Mouse (Mus musculus) testis, adult 2 months (tissue): ENCODE data around the gene Tcf19. TPM values are rescaled to one million over a fixed set of nuclear protein-coding genes. Genes with fewer than 3 reads are reported as not detected.

ENCODE experiments used
- H3K27ac ChIP-seq: fragments of 200-500 bp; 2 replicates; pipeline ENCODE4 v1.5.1; 2012; ENCODE audit warnings: low read depth, low read length; ENCODE audit not compliant: control insufficient read depth, insufficient read depth
- H3K27me3 ChIP-seq: fragments of 200-500 bp; 2 replicates; pipeline ENCODE4 v1.6.1; 2012; ENCODE audit warnings: mild to moderate bottlenecking, low read length, moderate library complexity; ENCODE audit not compliant: control insufficient read depth, insufficient read depth
- H3K36me3 ChIP-seq: fragments of 200-500 bp; 2 replicates; pipeline ENCODE4 v1.6.1; 2012; ENCODE audit warnings: mild to moderate bottlenecking, low read length; ENCODE audit not compliant: control insufficient read depth, insufficient read depth
- H3K4me1 ChIP-seq: fragments of 200-500 bp; 2 replicates; pipeline ENCODE4 v1.6.1; 2012; ENCODE audit warnings: low read length; ENCODE audit not compliant: control insufficient read depth, insufficient read depth
- H3K4me3 ChIP-seq: fragments of 200-500 bp; 2 replicates; pipeline ENCODE4 v1.5.1; 2012; ENCODE audit warnings: low read depth, mild to moderate bottlenecking, low read length, moderate library complexity, mixed read lengths; ENCODE audit not compliant: control insufficient read depth
- CTCF ChIP-seq: fragments of 200-500 bp; IDR thresholded peaks from 2 replicates; pipeline ENCODE4 v1.5.1; 2012; ENCODE audit warnings: low read depth, mild to moderate bottlenecking, inconsistent platforms, low read length, moderate library complexity; ENCODE audit not compliant: control insufficient read depth, insufficient read depth, insufficient replicate concordance
- POLR2A ChIP-seq: fragments of 200-500 bp; IDR thresholded peaks from 2 replicates; pipeline ENCODE4 v1.6.1; 2012; ENCODE audit warnings: low read depth, mild to moderate bottlenecking, inconsistent platforms, low read length, moderate library complexity; ENCODE audit not compliant: control insufficient read depth
- polyA plus RNA-seq: library from polyadenylated mRNA; depleted of rRNA; stranded (reverse); fragments of >200 nt; gene quantifications from 2 replicates; pipeline ENCODE4 v1.2.3, GENCODE M21; 2012

Tcf19 gene
- polyA plus RNA-seq, 1 experiment: 2.6 TPM

- H3K27me3 ChIP-seq: no peaks in the 10 kb centered on the region
- TF ChIP-seq CTCF (no peak), POLR2A (no peak)
- H3K4me3 ChIP-seq: no peak within 1 kb of the TSS
- H3K36me3 ChIP-seq: no peaks in the 10 kb centered on the region
- no peak within 1 kb of the TSS for H3K27ac ChIP-seq
- H3K4me1 ChIP-seq: peaks cover 23% of the 10 kb centered on the region
These were observed 35.3 kb upstream of the Tcf19 start, which contains the start of gene Cdsn for GRCm38 (mm10) chr17:35551881-35552414. Gene Cdsn, plus strand, starts transcription at chr17:35552128.

GRCm38 (mm10) chr17:35550871-35551270, 34.2 kb upstream of the Tcf19 start:
- Histone ChIP-seq H3K4me3 (no peak overlapping the region), H3K27me3 (no peaks in the 10 kb centered on the region), H3K4me1 (peaks cover 12% of the 10 kb centered on the region), H3K27ac (no peak overlapping the region), H3K36me3 (no peaks in the 10 kb centered on the region)
- TF ChIP-seq POLR2A: no peak
- TF ChIP-seq CTCF: no peak

GRCm38 (mm10) chr17:35550143-35550494, 33.5 kb upstream of the Tcf19 start:
- Histone ChIP-seq H3K27ac (peak overlapping the region; percentile 88), H3K4me3 (no peak overlapping the region), H3K4me1 (peaks cover 5% of the 10 kb centered on the region), H3K36me3 (no peaks in the 10 kb centered on the region), H3K27me3 (no peaks in the 10 kb centered on the region)
- TF ChIP-seq POLR2A: no peak
- TF ChIP-seq CTCF: no peak

GRCm38 (mm10) chr17:35549437-35550142, 33.0 kb upstream of the Tcf19 start:
- H3K36me3 ChIP-seq: no peaks in the 10 kb centered on the region

GRCm38 (mm10) chr17:35548636-35549035, 32.0 kb upstream of the Tcf19 start:
- Histone ChIP-seq H3K27me3 (no peaks in the 10 kb centered on the region), H3K27ac (peak overlapping the region; percentile 43; the same call in 1 of the 2 replicates), H3K4me3 (no peak overlapping the region), H3K36me3 (no peaks in the 10 kb centered on the region), H3K4me1 (no peaks in the 10 kb centered on the region; the same call in 1 of the 2 replicates)
- TF ChIP-seq CTCF (no peak), POLR2A (no peak)

More at GRCm38 (mm10) chr17:35549437-35550142, 33.0 kb upstream of the Tcf19 start:
- Histone ChIP-seq H3K27me3 (no peaks in the 10 kb centered on the region), H3K27ac (peak overlapping the region; percentile 88), H3K4me3 (no peak overlapping the region), H3K4me1 (peaks cover 1% of the 10 kb centered on the region; the same call in 1 of the 2 replicates)
- no peak for TF ChIP-seq POLR2A
- TF ChIP-seq CTCF: no peak

- Histone ChIP-seq H3K27ac (no peak overlapping the region), H3K4me3 (no peak overlapping the region)
These were observed 30.8 kb upstream of the Tcf19 start for GRCm38 (mm10) chr17:35547465-35547864.

DNA sequence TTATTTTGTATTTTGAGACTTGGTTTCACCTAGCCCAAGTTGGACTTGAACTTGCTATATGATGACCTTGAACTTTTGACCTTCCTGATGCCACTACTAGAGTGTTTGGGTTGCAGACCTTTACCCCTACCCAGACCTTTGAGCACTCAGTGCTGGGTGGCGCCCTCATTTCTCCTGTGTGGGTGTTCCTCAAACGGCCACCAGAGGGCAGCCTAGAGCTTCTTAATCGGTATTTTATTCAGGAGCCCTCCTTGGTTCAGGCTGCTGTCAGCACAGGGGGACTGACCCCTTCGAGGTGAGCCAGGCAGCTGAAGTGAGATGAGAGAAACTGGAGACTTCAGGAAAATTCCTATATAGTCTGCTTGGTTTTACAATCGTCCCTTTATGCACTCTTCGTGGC, 28.1 kb upstream of the Tcf19 start:
- Histone ChIP-seq H3K27ac (no peak overlapping the region), H3K27me3 (no peaks in the 10 kb centered on the region), H3K4me3 (no peak overlapping the region), H3K36me3 (no peaks in the 10 kb centered on the region), H3K4me1 (no peaks in the 10 kb centered on the region; the same call in 1 of the 2 replicates)
- peak; percentile 76 for TF ChIP-seq CTCF
- no peak for TF ChIP-seq POLR2A

More at GRCm38 (mm10) chr17:35547465-35547864, 30.8 kb upstream of the Tcf19 start:
- Histone ChIP-seq H3K4me1 (no peaks in the 10 kb centered on the region; the same call in 1 of the 2 replicates), H3K27me3 (no peaks in the 10 kb centered on the region), H3K36me3 (no peaks in the 10 kb centered on the region)
- TF ChIP-seq POLR2A: no peak
- TF ChIP-seq CTCF: no peak
